Mouse (Mus musculus) heart, postnatal 0 days (tissue): Measurements from ENCODE around the gene Itga1.

Experiments
- CTCF ChIP-seq: IDR thresholded peaks from 2 replicates; pipeline ENCODE4 v1.5.1; 2016; ENCODE audit warnings: antibody characterized with exemption, control low read depth, low read depth
- EP300 ChIP-seq: IDR thresholded peaks from 2 replicates; pipeline ENCODE4 v1.6.1; 2016; ENCODE audit warnings: antibody characterized with exemption, low read depth

DNA sequence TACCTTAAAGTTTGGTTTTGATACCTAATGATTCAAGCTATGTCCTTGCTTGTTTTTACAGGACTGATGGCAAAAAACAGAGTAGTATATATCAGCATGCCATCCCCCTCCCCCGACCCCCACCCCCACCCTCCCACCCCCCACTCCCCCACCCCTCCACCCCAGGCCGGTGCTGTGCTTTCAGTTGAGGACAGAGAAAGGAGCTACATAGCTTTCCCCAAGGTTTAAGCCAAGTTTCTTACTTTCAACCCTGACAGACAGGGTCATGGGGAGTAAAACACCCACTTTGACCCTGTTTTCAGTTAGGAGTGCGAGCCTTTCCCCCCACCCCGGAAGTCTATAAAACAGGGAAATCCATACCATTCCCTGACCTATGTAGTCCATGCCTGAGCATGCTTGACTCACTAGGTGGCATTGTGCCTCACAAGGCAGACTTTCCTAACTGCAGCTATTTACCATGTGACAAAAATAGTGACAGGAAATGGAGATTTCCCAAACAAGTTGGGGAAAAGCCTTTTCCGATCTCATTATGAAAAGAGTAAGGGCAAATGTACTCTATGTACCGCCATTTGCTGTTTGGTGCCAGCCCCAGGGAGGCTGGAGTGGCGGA is 98.2 kb downstream of the Itga1 start:
- TF ChIP-seq CTCF, result peak; percentile 65
- TF ChIP-seq EP300, result no peak
